In the genomic region with DNA sequence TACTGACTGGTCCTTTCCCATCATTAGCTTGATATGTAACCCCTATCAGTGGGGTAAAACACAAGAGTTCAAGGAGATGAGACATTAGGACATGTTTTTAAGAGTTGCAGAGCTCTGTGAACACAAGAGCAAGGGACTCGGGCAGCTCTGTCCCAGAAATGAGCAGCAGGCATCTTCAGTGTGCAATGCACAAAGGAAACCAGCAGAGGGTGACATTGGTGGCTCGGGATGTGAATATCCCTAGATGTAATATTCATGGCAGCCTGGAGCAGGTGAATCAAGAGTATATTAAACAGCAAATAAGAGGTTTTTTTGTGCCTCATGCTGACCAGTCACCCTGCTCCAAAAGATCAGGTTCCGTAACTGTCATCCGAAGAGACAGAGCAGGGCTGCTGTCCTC, we compare ENCODE assay signal across 19 mouse cellular contexts. TPM values are rescaled to one million over a fixed set of nuclear protein-coding genes. Genes with fewer than 3 reads are reported as not detected.
DNase-seq lines count a peak whose midpoint lies in the region; ATAC-seq and TF ChIP-seq lines count a peak whose summit lies in the region.
"Had no signal": no experiment of that assay in that cellular context is flagged by ENCODE, and none has a peak within 500 bp of the region (broad histone marks: within the 10 kb centered on the region; RNA-seq: fewer than 3 reads in every experiment).

No protein-coding gene starts in this region.

- no peak overlapping the region for H3K4me2 ChIP-seq in intestine, postnatal 0 days (replicated peaks; ENCODE audit: low read depth)
- H3K4me2 ChIP-seq in intestine, embryonic 15.5 days (replicated peaks), result no peak overlapping the region
- no peak overlapping the region for H3K4me2 ChIP-seq in lung, postnatal 0 days (replicated peaks; ENCODE audit: low read depth, low read length)
- H3K4me2 ChIP-seq: embryonic facial prominence, embryonic 13.5 days; heart, embryonic 12.5 days; liver, embryonic 13.5 days; neural tube, embryonic 13.5 days had no signal

- H3K4me1 ChIP-seq in intestine, postnatal 0 days (replicated peaks; ENCODE audit: control insufficient read depth, insufficient read depth, low read length), result no peaks in the 10 kb centered on the region
- no peaks in the 10 kb centered on the region for H3K4me1 ChIP-seq in intestine, embryonic 15.5 days (replicated peaks)
- H3K4me1 ChIP-seq in lung, postnatal 0 days (ENCODE audit: insufficient read depth, low read depth, low read length), result no peaks in the 10 kb centered on the region
- H3K4me1 ChIP-seq: embryonic facial prominence, embryonic 13.5 days; heart, embryonic 12.5 days; liver, embryonic 13.5 days had no signal

- H3K4me3 ChIP-seq in intestine, postnatal 0 days (ENCODE audit: low read depth, low read length), result no peak overlapping the region
- H3K4me3 ChIP-seq in intestine, embryonic 15.5 days (replicated peaks), result no peak overlapping the region
- no peak overlapping the region for H3K4me3 ChIP-seq in lung, postnatal 0 days (ENCODE audit: low read depth, low read length)
- H3K4me3 ChIP-seq: embryonic facial prominence, embryonic 13.5 days; heart, embryonic 12.5 days; liver, embryonic 13.5 days; neural tube, embryonic 13.5 days had no signal

- no peak overlapping the region for H3K9ac ChIP-seq in intestine, postnatal 0 days (ENCODE audit: low read depth, low read length)
- H3K9ac ChIP-seq in intestine, embryonic 15.5 days, result no peak overlapping the region
- no peak overlapping the region for H3K9ac ChIP-seq in lung, postnatal 0 days (replicated peaks; ENCODE audit: low read depth)
- H3K9ac ChIP-seq: embryonic facial prominence, embryonic 13.5 days; heart, embryonic 12.5 days; liver, embryonic 13.5 days; neural tube, embryonic 13.5 days had no signal

- peak; percentile 22 for DNase-seq in embryo, embryonic 10 days (ENCODE audit: low spot score)
- no peak for DNase-seq in embryo, embryonic 11 days
- DNase-seq in lung, postnatal 0 days (ENCODE audit: low spot score), result no peak
- no peak for DNase-seq in lung, postnatal 4 days
- DNase-seq in frontal cortex, adult 2 months (ENCODE audit: extremely low spot score in 1 of 2, low spot score in 1 of 2), result no peak
- DNase-seq: cerebellum, adult 2 months; kidney, adult 11 months; liver, embryonic 13.5 days had no signal

- no peaks in the 10 kb centered on the region for H3K36me3 ChIP-seq in intestine, postnatal 0 days (ENCODE audit: control insufficient read depth, insufficient read depth)
- H3K36me3 ChIP-seq in intestine, embryonic 15.5 days, result no peaks in the 10 kb centered on the region
- no peaks in the 10 kb centered on the region for H3K36me3 ChIP-seq in lung, postnatal 0 days (ENCODE audit: insufficient read depth, low read length)
- H3K36me3 ChIP-seq: embryonic facial prominence, embryonic 13.5 days; heart, embryonic 12.5 days; liver, embryonic 13.5 days; neural tube, embryonic 13.5 days had no signal

- 85% methylated on average over 4 of the region's 4 CpGs for WGBS in intestine, postnatal 0 days
- 82% methylated on average over 4 of the region's 4 CpGs for WGBS in intestine, embryonic 15.5 days
- 64% methylated on average over 4 of the region's 4 CpGs for WGBS in lung, postnatal 0 days

- TF ChIP-seq EP300 in lung, postnatal 0 days (IDR thresholded peaks at IDR 0.05), result no peak

- ATAC-seq in intestine, postnatal 0 days, result no peak
- ATAC-seq in intestine, embryonic 15.5 days, result no peak
- no peak for ATAC-seq in lung, postnatal 0 days
- peak; percentile 56; the same call in 1 of the 2 replicates for ATAC-seq in megakaryocyte progenitor cell, adult 5-6 weeks (replicated peaks; ENCODE audit: poor library complexity)

- TF ChIP-seq CTCF in intestine, postnatal 0 days (IDR thresholded peaks at IDR 0.05; ENCODE audit: low read depth), result peak; percentile 54
- TF ChIP-seq CTCF in lung, postnatal 0 days (IDR thresholded peaks at IDR 0.05), result peak; percentile 17; the same call in 1 of the 2 replicates

- no peaks in the 10 kb centered on the region for H3K27me3 ChIP-seq in intestine, postnatal 0 days (replicated peaks; ENCODE audit: control insufficient read depth, insufficient read depth, low read length)
- no peaks in the 10 kb centered on the region for H3K27me3 ChIP-seq in intestine, embryonic 15.5 days (replicated peaks)
- H3K27me3 ChIP-seq in lung, postnatal 0 days (replicated peaks; ENCODE audit: insufficient read depth, low read length), result no peaks in the 10 kb centered on the region
- H3K27me3 ChIP-seq: embryonic facial prominence, embryonic 13.5 days; heart, embryonic 12.5 days; liver, embryonic 13.5 days; neural tube, embryonic 13.5 days had no signal

- H3K27ac ChIP-seq in intestine, postnatal 0 days (ENCODE audit: low read depth, low read length), result no peak overlapping the region
- no peak overlapping the region for H3K27ac ChIP-seq in intestine, embryonic 15.5 days
- no peak overlapping the region for H3K27ac ChIP-seq in lung, postnatal 0 days (ENCODE audit: low read length)
- H3K27ac ChIP-seq: embryonic facial prominence, embryonic 13.5 days; liver, embryonic 13.5 days; macrophage; neural tube, embryonic 13.5 days had no signal

- H3K9me3 ChIP-seq in intestine, postnatal 0 days (ENCODE audit: control insufficient read depth), result no peaks in the 10 kb centered on the region
- no peaks in the 10 kb centered on the region for H3K9me3 ChIP-seq in intestine, embryonic 15.5 days
- H3K9me3 ChIP-seq in lung, postnatal 0 days (ENCODE audit: low read length), result no peaks in the 10 kb centered on the region
- H3K9me3 ChIP-seq: embryonic facial prominence, embryonic 13.5 days; heart, embryonic 12.5 days; liver, embryonic 13.5 days; neural tube, embryonic 13.5 days had no signal

RNA-seq across cellular contexts. Expression of gene Serpina3f, which starts 5.2 kb away (rescaled TPM):
- 0.59 and 0.69 TPM in 2 replicates for polyA plus RNA-seq in intestine, postnatal 0 days (2015; fragmentation: Nextera tagmentation; extraction: Ambion mirVana)
- 0.32 and 0.44 TPM in 2 replicates for polyA plus RNA-seq in intestine, embryonic 15.5 days (2015; fragmentation: Nextera tagmentation; extraction: Ambion mirVana)
- polyA plus RNA-seq in lung, postnatal 0 days (2015; fragmentation: Nextera tagmentation; extraction: Ambion mirVana), result 0.99 and 1.8 TPM in 2 replicates
- 1.7 and 2.1 TPM in 2 replicates for total RNA-seq in megakaryocyte progenitor cell, adult 5-6 weeks (2015)
- total RNA-seq in megakaryocyte progenitor cell, adult 5-6 weeks (2017), result 1.2 and 1.4 TPM in 2 replicates
- 0.06 TPM in 1 of 2 replicates, not detected in the other for polyA plus RNA-seq in frontal cortex, adult 2 months (2012; rRNA removed)
- total RNA-seq: gastrocnemius, adult 8-10 months; layer of hippocampus, adult 18-20 months had no signal
- polyA plus RNA-seq: cerebellum, adult 2 months; embryonic facial prominence, embryonic 13.5 days; heart, embryonic 12.5 days; neural tube, embryonic 13.5 days had no signal

RNA-seq across cellular contexts. Expression of gene Serpina3g, which starts 26.9 kb away (rescaled TPM):
- 5.2 and 6.1 TPM in 2 replicates for polyA plus RNA-seq in intestine, postnatal 0 days (2015; fragmentation: Nextera tagmentation; extraction: Ambion mirVana)
- polyA plus RNA-seq in intestine, embryonic 15.5 days (2015; fragmentation: Nextera tagmentation; extraction: Ambion mirVana), result 4.9 and 5.0 TPM in 2 replicates
- 27.1 and 33.7 TPM in 2 replicates for polyA plus RNA-seq in lung, postnatal 0 days (2015; fragmentation: Nextera tagmentation; extraction: Ambion mirVana)
- 14.9 and 26.9 TPM in 2 replicates for total RNA-seq in megakaryocyte progenitor cell, adult 5-6 weeks (2015)
- total RNA-seq in megakaryocyte progenitor cell, adult 5-6 weeks (2017), result 17.9 and 22.6 TPM in 2 replicates
- 0.24 and 0.27 TPM in 2 replicates for polyA plus RNA-seq in frontal cortex, adult 2 months (2012; rRNA removed)
- total RNA-seq: gastrocnemius, adult 8-10 months had no signal
- polyA plus RNA-seq: forebrain, embryonic 11.5 days had no signal

RNA-seq across cellular contexts. Expression of gene Serpina3i, which starts 53.8 kb away (rescaled TPM):
- polyA plus RNA-seq in intestine, postnatal 0 days (2015; fragmentation: Nextera tagmentation; extraction: Ambion mirVana), result not detected in 2 replicates
- polyA plus RNA-seq in intestine, embryonic 15.5 days (2015; fragmentation: Nextera tagmentation; extraction: Ambion mirVana), result 0.16 TPM in 1 of 2 replicates, not detected in the other
- 1.2 and 1.3 TPM in 2 replicates for polyA plus RNA-seq in lung, postnatal 0 days (2015; fragmentation: Nextera tagmentation; extraction: Ambion mirVana)
- total RNA-seq in megakaryocyte progenitor cell, adult 5-6 weeks (2015), result not detected in 2 replicates
- total RNA-seq in megakaryocyte progenitor cell, adult 5-6 weeks (2017), result not detected in 2 replicates
- polyA plus RNA-seq in frontal cortex, adult 2 months (2012; rRNA removed), result not detected in 2 replicates
- polyA plus RNA-seq: cerebellum, adult 2 months; hindbrain, embryonic 11.5 days; macrophage; neural tube, embryonic 13.5 days had no signal

RNA-seq across cellular contexts. Expression of gene Serpina3c, which starts 55.5 kb away (rescaled TPM):
- polyA plus RNA-seq in intestine, postnatal 0 days (2015; fragmentation: Nextera tagmentation; extraction: Ambion mirVana), result 0.09 TPM in 1 of 2 replicates, not detected in the other
- polyA plus RNA-seq in intestine, embryonic 15.5 days (2015; fragmentation: Nextera tagmentation; extraction: Ambion mirVana), result not detected in 2 replicates
- 4.3 and 5.6 TPM in 2 replicates for polyA plus RNA-seq in lung, postnatal 0 days (2015; fragmentation: Nextera tagmentation; extraction: Ambion mirVana)
- not detected in 2 replicates for total RNA-seq in megakaryocyte progenitor cell, adult 5-6 weeks (2015)
- not detected in 2 replicates for total RNA-seq in megakaryocyte progenitor cell, adult 5-6 weeks (2017)
- polyA plus RNA-seq in frontal cortex, adult 2 months (2012; rRNA removed), result 0.06 TPM in 1 of 2 replicates, not detected in the other
- polyA plus RNA-seq: embryonic facial prominence, embryonic 13.5 days; forebrain, embryonic 11.5 days; hindbrain, embryonic 11.5 days; liver, embryonic 13.5 days; macrophage; neural tube, embryonic 13.5 days had no signal
